Comparison of ENCODE assay signal across 18 mouse cellular contexts in the genomic region with DNA sequence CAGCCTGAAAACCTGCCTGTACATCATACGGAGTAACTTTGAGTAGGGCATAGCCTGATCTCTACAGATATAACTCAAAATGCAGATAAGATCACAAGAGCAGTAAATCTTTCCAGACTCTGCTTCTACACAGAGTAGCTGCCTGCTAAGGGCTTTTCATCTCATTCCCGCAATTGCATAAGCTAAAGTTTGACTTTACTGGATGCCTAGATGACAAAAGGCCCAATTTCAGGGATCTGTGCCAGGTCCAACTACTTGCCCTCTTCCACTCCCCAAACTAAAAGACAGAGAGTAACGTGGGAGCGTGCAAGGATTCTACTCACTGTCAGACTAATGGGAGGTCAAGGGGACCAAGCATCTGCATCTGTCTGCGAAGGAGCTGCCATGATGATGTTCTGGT.
DNase-seq lines count a peak whose midpoint lies in the region; ATAC-seq lines count a peak whose summit lies in the region.
"Had no signal": no experiment of that assay in that cellular context is flagged by ENCODE, and none has a peak within 500 bp of the region (broad histone marks: within the 10 kb centered on the region; RNA-seq: fewer than 3 reads in every experiment).

No protein-coding gene starts in this region.

- DNase-seq in adrenal gland, adult 8-10 months = peak; percentile 6
- DNase-seq in adrenal gland, postnatal 4 days (ENCODE audit: low spot score in 2 of 2) = no peak
- peak; percentile 18 for DNase-seq in adrenal gland, postnatal 10 days
- peak; percentile 31 for DNase-seq in adrenal gland, postnatal 14 days
- peak; percentile 3 to 26 for DNase-seq in adrenal gland, postnatal 36 days
- DNase-seq in embryonic facial prominence, embryonic 10.5 days (ENCODE audit: low spot score) = no peak
- DNase-seq: cerebellum, adult 11 months; cerebellum, adult 18-20 months; cerebellum, adult 8-10 months; cerebellum, adult 9-11 months; cerebellum, postnatal 14 days; cerebellum, postnatal 36 days; embryo, embryonic 11 days; forebrain, postnatal 0 days had no signal

- no peak overlapping the region for H3K4me2 ChIP-seq in midbrain, embryonic 16.5 days (ENCODE audit: low read length)
- H3K4me2 ChIP-seq: embryonic facial prominence, embryonic 12.5 days; forebrain, embryonic 13.5 days; forebrain, embryonic 15.5 days had no signal

- no peaks in the 10 kb centered on the region for H3K9me3 ChIP-seq in midbrain, embryonic 16.5 days (replicated peaks; ENCODE audit: control insufficient read depth, low read length, poor library complexity, severe bottlenecking)
- no peaks in the 10 kb centered on the region for H3K9me3 ChIP-seq in embryonic facial prominence, embryonic 10.5 days
- H3K9me3 ChIP-seq: embryonic facial prominence, embryonic 12.5 days; forebrain, embryonic 13.5 days; forebrain, embryonic 15.5 days had no signal

- H3K27me3 ChIP-seq in midbrain, embryonic 16.5 days (ENCODE audit: control insufficient read depth, insufficient read depth, low read depth, low read length) = no peaks in the 10 kb centered on the region
- no peaks in the 10 kb centered on the region for H3K27me3 ChIP-seq in embryonic facial prominence, embryonic 10.5 days (replicated peaks; ENCODE audit: low read depth, poor library complexity, severe bottlenecking)
- H3K27me3 ChIP-seq: embryonic facial prominence, embryonic 12.5 days; forebrain, embryonic 13.5 days; forebrain, embryonic 15.5 days had no signal

- no peak for ATAC-seq in midbrain, embryonic 16.5 days
- ATAC-seq: forebrain, embryonic 13.5 days; forebrain, embryonic 15.5 days; forebrain, postnatal 0 days had no signal

- H3K4me3 ChIP-seq in midbrain, embryonic 16.5 days (ENCODE audit: low read depth, low read length) = no peak overlapping the region
- H3K4me3 ChIP-seq in embryonic facial prominence, embryonic 10.5 days = no peak overlapping the region
- H3K4me3 ChIP-seq: embryonic facial prominence, embryonic 12.5 days; forebrain, embryonic 13.5 days; forebrain, embryonic 15.5 days had no signal

- H3K27ac ChIP-seq in midbrain, embryonic 16.5 days (ENCODE audit: low read length) = no peak overlapping the region
- H3K27ac ChIP-seq in embryonic facial prominence, embryonic 10.5 days (replicated peaks) = no peak overlapping the region
- H3K27ac ChIP-seq: embryonic facial prominence, embryonic 12.5 days; forebrain, embryonic 13.5 days; forebrain, embryonic 15.5 days had no signal

- WGBS in midbrain, embryonic 16.5 days = 87% methylated on average over 5 of the region's 5 CpGs
- 88% methylated on average over 5 of the region's 5 CpGs for WGBS in embryonic facial prominence, embryonic 10.5 days

- H3K4me1 ChIP-seq in midbrain, embryonic 16.5 days (ENCODE audit: control insufficient read depth, insufficient read depth, low read length) = no peaks in the 10 kb centered on the region
- H3K4me1 ChIP-seq in embryonic facial prominence, embryonic 10.5 days = no peaks in the 10 kb centered on the region
- H3K4me1 ChIP-seq: embryonic facial prominence, embryonic 12.5 days; forebrain, embryonic 13.5 days; forebrain, embryonic 15.5 days had no signal

- no peak overlapping the region for H3K9ac ChIP-seq in midbrain, embryonic 16.5 days (ENCODE audit: low read depth, low read length)
- H3K9ac ChIP-seq: embryonic facial prominence, embryonic 12.5 days; forebrain, embryonic 13.5 days; forebrain, embryonic 15.5 days; forebrain, postnatal 0 days had no signal

- no peaks in the 10 kb centered on the region for H3K36me3 ChIP-seq in midbrain, embryonic 16.5 days (ENCODE audit: control insufficient read depth, insufficient read depth, low read length)
- H3K36me3 ChIP-seq in embryonic facial prominence, embryonic 10.5 days (replicated peaks) = no peaks in the 10 kb centered on the region
- H3K36me3 ChIP-seq: embryonic facial prominence, embryonic 12.5 days; forebrain, embryonic 15.5 days had no signal

Comparison
In these comparisons a context has a peak if more than half of its experiments do, and no peak if none do; other contexts are left out.
1. DNase-seq: peak in adrenal gland, adult 8-10 months (single experiment), adrenal gland, postnatal 10 days (single experiment), adrenal gland, postnatal 14 days (single experiment) and adrenal gland, postnatal 36 days (2 of 2); none in adrenal gland, postnatal 4 days (0 of 2) and embryonic facial prominence, embryonic 10.5 days (single experiment).